Mouse (Mus musculus) limb, embryonic 14.5 days (tissue): Measurements from ENCODE around the gene Kcnmb1. TPM values are rescaled to one million over a fixed set of nuclear protein-coding genes. Genes with fewer than 3 reads are reported as not detected.
A peak's percentile ranks its signal among the peaks of the same experiment; 100 is the strongest.

Experiments
- ATAC-seq: fragments of 200-750 bp; cut with Nextera tagmentation; 2 replicates; pipeline ENCODE4 v1.8.0; 2017; ENCODE audit warnings: low read depth, moderate number of reproducible peaks, moderate TSS enrichment; ENCODE audit not compliant: low FRiP score
- DNase-seq: peaks from one replicate; pipeline ENCODE4 v3.0.0-alpha.2; 2015; ENCODE audit warnings: low spot score
- H3K27ac ChIP-seq: fragments of 300-500 bp; sonication (generic); replicated peaks from 2 replicates; pipeline ENCODE4 v1.5.1; 2014; ENCODE audit warnings: low read depth, mild to moderate bottlenecking, low read length, moderate library complexity, mixed read lengths
- H3K27me3 ChIP-seq: fragments of 300-500 bp; sonication (generic); 2 replicates; pipeline ENCODE4 v1.6.1; 2014; ENCODE audit warnings: low read length, mixed read lengths; ENCODE audit not compliant: control insufficient read depth, insufficient read depth
- H3K36me3 ChIP-seq: fragments of 300-500 bp; sonication (generic); 2 replicates; pipeline ENCODE4 v1.6.1; 2014; ENCODE audit warnings: mild to moderate bottlenecking, low read length, moderate library complexity, mixed read lengths; ENCODE audit not compliant: control insufficient read depth, insufficient read depth
- H3K4me1 ChIP-seq: fragments of 300-500 bp; sonication (generic); 2 replicates; pipeline ENCODE4 v1.6.1; 2014; ENCODE audit warnings: antibody characterized with exemption, low read length, mixed read lengths; ENCODE audit not compliant: control insufficient read depth, insufficient read depth
- H3K4me2 ChIP-seq: fragments of 300-500 bp; sonication (generic); replicated peaks from 2 replicates; pipeline ENCODE4 v1.6.1; 2014; ENCODE audit warnings: low read depth, mild to moderate bottlenecking, low read length, moderate library complexity; ENCODE audit not compliant: severe bottlenecking
- H3K4me3 ChIP-seq: fragments of 300-500 bp; sonication (generic); replicated peaks from 2 replicates; pipeline ENCODE4 v1.5.1; 2014; ENCODE audit warnings: low read length
- H3K9ac ChIP-seq: fragments of 300-500 bp; sonication (generic); 2 replicates; pipeline ENCODE4 v1.6.1; 2014; ENCODE audit warnings: mild to moderate bottlenecking, low read depth, low read length, moderate library complexity; ENCODE audit not compliant: severe bottlenecking
- H3K9me3 ChIP-seq: fragments of 300-500 bp; sonication (generic); 2 replicates; pipeline ENCODE4 v1.6.1; 2016; ENCODE audit warnings: low read length; ENCODE audit not compliant: control insufficient read depth
- POLR2A ChIP-seq: fragments of 200-500 bp; IDR thresholded peaks from 2 replicates; pipeline ENCODE4 v1.8.0; 2012; ENCODE audit warnings: inconsistent platforms, mild to moderate bottlenecking, moderate library complexity, borderline replicate concordance; ENCODE audit not compliant: insufficient read depth, insufficient read length; ENCODE audit errors: extremely low read depth
- WGBS: fragments of 180-500 bp; shearing (Covaris S2); extraction: QIAGEN DNeasy Blood & Tissue Kit; methylation state at CpG from one replicate; pipeline ENCODE4 v1.1.7; 2014; 5-methylcytosine and 5-hydroxymethylcytosine counted together
- polyA plus RNA-seq, 2 experiments: library from polyadenylated mRNA; depleted of rRNA in 1 of 2; stranded (reverse) in 1 of 2; unstranded in 1 of 2; fragments of >200 nt; fragmentation: Nextera tagmentation in 1 of 2; extraction: Ambion mirVana in 1 of 2; gene quantifications; 2 replicates each; pipeline versions ENCODE4 v1.2.1 to v1.2.3; 2012 to 2014

Gene Kcnmb1
- polyA plus RNA-seq, 2 experiments = 0.10 to 0.18 TPM

- peak; percentile 73 for ATAC-seq
- no peaks in the 10 kb centered on the region for H3K9me3 ChIP-seq
- H3K4me2 ChIP-seq = 0 out of 2 replicates have a peak overlapping the region, but pooled peaks have one; percentile 5
- H3K9ac ChIP-seq = no peak overlapping the region
- 9% methylated on average over 7 of the region's 7 CpGs for WGBS
- peak; percentile 87 for DNase-seq
- H3K4me1 ChIP-seq = peaks cover 21% of the 10 kb centered on the region
- H3K4me3 ChIP-seq = no peak overlapping the region
- no peak for TF ChIP-seq POLR2A
- H3K36me3 ChIP-seq = no peaks in the 10 kb centered on the region
- H3K27me3 ChIP-seq = no peaks in the 10 kb centered on the region
- H3K27ac ChIP-seq = no peak overlapping the region
These were observed 34.2 kb upstream of the Kcnmb1 start for GRCm38 (mm10) chr11:33928658-33929057.

DNA sequence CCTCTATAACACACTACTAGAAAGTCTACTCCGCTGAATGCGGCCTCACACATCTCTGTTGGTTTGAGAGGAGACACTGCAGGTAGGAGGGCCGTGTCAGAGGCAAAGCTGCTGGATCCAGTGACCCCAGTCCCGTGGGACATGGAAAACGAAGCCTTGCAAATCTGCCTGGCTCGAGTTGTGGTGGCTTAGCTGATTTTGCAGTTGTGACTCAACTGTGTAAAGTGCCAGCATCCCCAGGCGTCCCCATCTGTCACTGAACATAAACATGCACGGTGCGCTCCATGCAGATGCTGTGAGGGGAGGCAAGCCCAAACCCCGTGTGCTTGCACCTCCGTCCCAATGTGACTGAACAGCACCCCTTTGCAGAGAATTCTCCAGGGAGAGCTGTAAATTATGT lies 33.4 kb upstream of the Kcnmb1 start:
- H3K9ac ChIP-seq = no peak overlapping the region
- no peak for TF ChIP-seq POLR2A
- ATAC-seq (no peak), DNase-seq (no peak)
- H3K4me1 ChIP-seq = peaks cover 21% of the 10 kb centered on the region
- H3K4me2 ChIP-seq = no peak overlapping the region
- H3K36me3 ChIP-seq = no peaks in the 10 kb centered on the region
- no peaks in the 10 kb centered on the region for H3K27me3 ChIP-seq
- no peaks in the 10 kb centered on the region for H3K9me3 ChIP-seq
- WGBS = 53% methylated on average over 11 of the region's 11 CpGs
- no peak overlapping the region for H3K27ac ChIP-seq
- no peak overlapping the region for H3K4me3 ChIP-seq

DNA sequence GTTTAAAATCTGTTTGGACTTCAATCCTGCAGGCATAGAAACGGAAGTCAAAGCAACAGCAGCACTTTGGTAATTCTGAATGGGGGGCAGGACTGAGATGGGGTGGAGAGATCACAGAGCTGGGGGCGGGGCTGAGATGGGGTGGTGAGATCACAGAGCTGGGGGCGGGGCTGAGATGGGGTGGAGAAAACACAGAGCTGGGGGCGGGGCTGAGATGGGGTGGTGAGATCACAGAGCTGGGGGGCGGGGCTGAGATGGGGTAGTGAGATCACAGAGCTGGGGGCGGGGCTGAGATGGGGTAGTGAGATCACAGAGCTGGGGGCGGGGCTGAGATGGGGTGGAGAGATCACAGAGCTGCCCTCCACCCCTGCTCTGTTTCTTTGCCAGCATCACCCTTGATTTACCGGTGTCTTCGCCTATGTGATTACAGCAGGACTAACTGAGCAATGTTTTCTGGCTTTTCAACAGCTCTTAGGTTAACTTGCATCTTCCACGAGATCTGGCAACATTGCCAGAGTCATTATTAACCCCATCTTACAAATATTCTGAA lies 30.9 kb upstream of the Kcnmb1 start:
- H3K36me3 ChIP-seq = no peaks in the 10 kb centered on the region
- H3K4me3 ChIP-seq = no peak overlapping the region
- TF ChIP-seq POLR2A = no peak
- no peak overlapping the region for H3K9ac ChIP-seq
- H3K27ac ChIP-seq = no peak overlapping the region
- H3K9me3 ChIP-seq = no peaks in the 10 kb centered on the region
- ATAC-seq (no peak), DNase-seq (no peak)
- no peaks in the 10 kb centered on the region for H3K27me3 ChIP-seq
- no peak overlapping the region for H3K4me2 ChIP-seq
- WGBS = 10% methylated on average over 10 of the region's 10 CpGs
- peaks cover 11% of the 10 kb centered on the region for H3K4me1 ChIP-seq

- Histone ChIP-seq H3K27ac (no peak overlapping the region), H3K4me3 (no peak overlapping the region), H3K9ac (no peak overlapping the region), H3K9me3 (no peaks in the 10 kb centered on the region), H3K36me3 (no peaks in the 10 kb centered on the region), H3K4me2 (no peak overlapping the region), H3K4me1 (peaks cover 11% of the 10 kb centered on the region), H3K27me3 (no peaks in the 10 kb centered on the region)
- ATAC-seq (no peak), DNase-seq (no peak)
- TF ChIP-seq POLR2A = no peak
- WGBS = 44% methylated on average over 18 of the region's 18 CpGs
These were observed 30.3 kb upstream of the Kcnmb1 start for GRCm38 (mm10) chr11:33932386-33933111.

- H3K9me3 ChIP-seq = no peaks in the 10 kb centered on the region
- DNase-seq (no peak), ATAC-seq (no peak)
- peaks cover 4% of the 10 kb centered on the region; the same call in 1 of the 2 replicates for H3K4me1 ChIP-seq
- H3K4me2 ChIP-seq = no peak overlapping the region
- H3K27me3 ChIP-seq = no peaks in the 10 kb centered on the region
- no peak overlapping the region for H3K9ac ChIP-seq
- H3K36me3 ChIP-seq = no peaks in the 10 kb centered on the region
- TF ChIP-seq POLR2A = no peak
- 67% methylated on average over 9 of the region's 9 CpGs for WGBS
- no peak overlapping the region for H3K27ac ChIP-seq
- H3K4me3 ChIP-seq = no peak overlapping the region
These were observed 28.5 kb upstream of the Kcnmb1 start for GRCm38 (mm10) chr11:33934286-33934685.
